Mouse (Mus musculus) hindbrain, embryonic 16.5 days (tissue): Measurements from ENCODE around the gene Chchd5. TPM values are rescaled to one million over a fixed set of nuclear protein-coding genes. Genes with fewer than 3 reads are reported as not detected.

Source experiments
- ATAC-seq: fragments of 200-750 bp; cut with Nextera tagmentation; 2 replicates; pipeline ENCODE4 v1.8.0; 2017; ENCODE audit warnings: moderate TSS enrichment, moderate library complexity
- H3K27ac ChIP-seq: fragments of 300-500 bp; sonication (generic); 2 replicates; pipeline ENCODE4 v1.5.1; 2014; ENCODE audit warnings: low read depth, mild to moderate bottlenecking, control low read depth, low read length, moderate library complexity
- H3K27me3 ChIP-seq: fragments of 300-500 bp; sonication (generic); replicated peaks from 2 replicates; pipeline ENCODE4 v1.6.1; 2014; ENCODE audit warnings: low read length; ENCODE audit not compliant: control insufficient read depth, insufficient read depth
- H3K36me3 ChIP-seq: fragments of 300-500 bp; sonication (generic); 2 replicates; pipeline ENCODE4 v1.6.1; 2014; ENCODE audit warnings: mild to moderate bottlenecking, low read length, moderate library complexity, mixed read lengths; ENCODE audit not compliant: control insufficient read depth, insufficient read depth
- H3K4me1 ChIP-seq: fragments of 300-500 bp; sonication (generic); 2 replicates; pipeline ENCODE4 v1.6.1; 2014; ENCODE audit warnings: low read depth, low read length; ENCODE audit not compliant: control insufficient read depth, insufficient read depth
- H3K4me2 ChIP-seq: fragments of 300-500 bp; sonication (generic); 2 replicates; pipeline ENCODE4 v1.6.1; 2014; ENCODE audit warnings: mild to moderate bottlenecking, low read length, control low read depth, moderate library complexity
- H3K4me3 ChIP-seq: fragments of 300-500 bp; sonication (generic); 2 replicates; pipeline ENCODE4 v1.5.1; 2014; ENCODE audit warnings: mild to moderate bottlenecking, low read length, control low read depth, moderate library complexity
- H3K9ac ChIP-seq: fragments of 300-500 bp; sonication (generic); 2 replicates; pipeline ENCODE4 v1.6.1; 2014; ENCODE audit warnings: low read depth, mild to moderate bottlenecking, control low read depth, low read length, moderate library complexity
- H3K9me3 ChIP-seq: fragments of 300-500 bp; sonication (generic); 2 replicates; pipeline ENCODE4 v1.6.1; 2014; ENCODE audit warnings: mild to moderate bottlenecking, low read length, moderate library complexity; ENCODE audit not compliant: control insufficient read depth
- WGBS: fragments of 180-500 bp; shearing (Covaris S2); extraction: QIAGEN DNeasy Blood & Tissue Kit; methylation state at CpG from one replicate; pipeline ENCODE4 v1.1.7; 2014; 5-methylcytosine and 5-hydroxymethylcytosine counted together
- polyA plus RNA-seq: library from polyadenylated mRNA; unstranded; fragments of >200 nt; fragmentation: Nextera tagmentation; extraction: Ambion mirVana; gene quantifications from 2 replicates; pipeline ENCODE4 v1.2.1, GENCODE M21; 2015

Gene Chchd5
- polyA plus RNA-seq, 1 experiment from 2014 or later = 19.8 TPM

- H3K4me2 ChIP-seq = no peak overlapping the region
- H3K27ac ChIP-seq = no peak overlapping the region
- no peak for ATAC-seq
These were observed 46.1 kb downstream of the Chchd5 start for GRCm38 (mm10) chr2:129175636-129176035.

GRCm38 (mm10) chr2:129176676-129177420 is 47.3 kb downstream of the Chchd5 start:
- peaks cover 2% of the 10 kb centered on the region; the same call in 1 of the 2 replicates for H3K4me1 ChIP-seq
- 74% methylated on average over 12 of the region's 12 CpGs for WGBS
- H3K27ac ChIP-seq = no peak overlapping the region
- no peak overlapping the region for H3K4me2 ChIP-seq
- no peak overlapping the region for H3K4me3 ChIP-seq
- H3K9me3 ChIP-seq = no peaks in the 10 kb centered on the region
- H3K9ac ChIP-seq = no peak overlapping the region
- no peaks in the 10 kb centered on the region for H3K27me3 ChIP-seq
- no peak for ATAC-seq
- no peaks in the 10 kb centered on the region for H3K36me3 ChIP-seq

More at GRCm38 (mm10) chr2:129175636-129176035, 46.1 kb downstream of the Chchd5 start:
- WGBS = 78% methylated on average over 2 of the region's 2 CpGs
- no peak overlapping the region for H3K4me3 ChIP-seq
- H3K4me1 ChIP-seq = peaks cover 2% of the 10 kb centered on the region; the same call in 1 of the 2 replicates
- H3K27me3 ChIP-seq = no peaks in the 10 kb centered on the region
- no peaks in the 10 kb centered on the region for H3K9me3 ChIP-seq
- H3K36me3 ChIP-seq = no peaks in the 10 kb centered on the region
- H3K9ac ChIP-seq = no peak overlapping the region

GRCm38 (mm10) chr2:129177661-129178060 is 48.2 kb downstream of the Chchd5 start:
- no peak overlapping the region for H3K4me3 ChIP-seq
- H3K9ac ChIP-seq = no peak overlapping the region
- WGBS = 63% methylated on average over 3 of the region's 3 CpGs
- no peaks in the 10 kb centered on the region for H3K36me3 ChIP-seq
- H3K27me3 ChIP-seq = no peaks in the 10 kb centered on the region
- H3K27ac ChIP-seq = no peak overlapping the region
- peaks cover 2% of the 10 kb centered on the region; the same call in 1 of the 2 replicates for H3K4me1 ChIP-seq
- H3K4me2 ChIP-seq = no peak overlapping the region
- H3K9me3 ChIP-seq = no peaks in the 10 kb centered on the region
- no peak for ATAC-seq

- Histone ChIP-seq H3K9ac (no peak overlapping the region), H3K27me3 (no peaks in the 10 kb centered on the region), H3K9me3 (no peaks in the 10 kb centered on the region), H3K27ac (no peak overlapping the region), H3K4me2 (no peak overlapping the region), H3K4me1 (peaks cover 2% of the 10 kb centered on the region; the same call in 1 of the 2 replicates), H3K36me3 (no peaks in the 10 kb centered on the region), H3K4me3 (no peak overlapping the region)
- ATAC-seq = no peak
- WGBS = 54% methylated on average over 10 of the region's 10 CpGs
These were observed 48.8 kb downstream of the Chchd5 start for GRCm38 (mm10) chr2:129178182-129178908.

GRCm38 (mm10) chr2:129179946-129180853 is 50.7 kb downstream of the Chchd5 start:
- no peak overlapping the region for H3K4me2 ChIP-seq
- WGBS = 85% methylated on average over 8 of the region's 8 CpGs
- H3K4me3 ChIP-seq = no peak overlapping the region
- H3K36me3 ChIP-seq = no peaks in the 10 kb centered on the region
- H3K27ac ChIP-seq = no peak overlapping the region
- H3K9me3 ChIP-seq = no peaks in the 10 kb centered on the region
- no peaks in the 10 kb centered on the region for H3K27me3 ChIP-seq
- H3K9ac ChIP-seq = no peak overlapping the region
- no peaks in the 10 kb centered on the region for H3K4me1 ChIP-seq
- ATAC-seq = no peak

GRCm38 (mm10) chr2:129181509-129181908 is 52.0 kb downstream of the Chchd5 start:
- Histone ChIP-seq H3K9ac (no peak overlapping the region), H3K4me1 (no peaks in the 10 kb centered on the region), H3K4me2 (no peak overlapping the region), H3K36me3 (no peaks in the 10 kb centered on the region), H3K27me3 (no peaks in the 10 kb centered on the region), H3K27ac (no peak overlapping the region), H3K9me3 (no peaks in the 10 kb centered on the region), H3K4me3 (no peak overlapping the region)
- no peak for ATAC-seq
- WGBS = 85% methylated on average over 5 of the region's 5 CpGs

- ATAC-seq = no peak
These were observed 52.9 kb downstream of the Chchd5 start for GRCm38 (mm10) chr2:129182412-129182811.

GRCm38 (mm10) chr2:129183561-129184031 is 54.1 kb downstream of the Chchd5 start:
- WGBS = 83% methylated on average over 14 of the region's 14 CpGs
- Histone ChIP-seq H3K9me3 (no peaks in the 10 kb centered on the region), H3K4me1 (no peaks in the 10 kb centered on the region), H3K27ac (no peak overlapping the region), H3K27me3 (no peaks in the 10 kb centered on the region), H3K9ac (no peak overlapping the region), H3K4me2 (no peak overlapping the region), H3K4me3 (no peak overlapping the region), H3K36me3 (no peaks in the 10 kb centered on the region)
- no peak for ATAC-seq

More at GRCm38 (mm10) chr2:129182412-129182811, 52.9 kb downstream of the Chchd5 start:
- Histone ChIP-seq H3K4me3 (no peak overlapping the region), H3K36me3 (no peaks in the 10 kb centered on the region), H3K27me3 (no peaks in the 10 kb centered on the region), H3K27ac (no peak overlapping the region), H3K9ac (no peak overlapping the region), H3K9me3 (no peaks in the 10 kb centered on the region), H3K4me2 (no peak overlapping the region), H3K4me1 (no peaks in the 10 kb centered on the region)
- 100% methylated on average over 1 of the region's 1 CpGs for WGBS
